Mouse (Mus musculus) Patski (cell line): ENCODE measurements around the gene Madd. TPM values are rescaled to one million over a fixed set of nuclear protein-coding genes. Genes with fewer than 3 reads are reported as not detected.

Experiments used
- ATAC-seq: fragments of 100-300 bp; one replicate; pipeline ENCODE4 v1.8.0; 2021
- CTCF ChIA-PET: fragments of 350-600 bp; sonication (Branson Sonifier 250); formaldehyde crosslinking; loops from one replicate; lab custom pipeline; 2022; ENCODE audit warnings: inconsistent platforms; lab: Charles Lee
- POLR2A ChIA-PET: fragments of 350-600 bp; sonication (Branson Sonifier 250); formaldehyde crosslinking; loops from one replicate; lab custom pipeline; 2022; ENCODE audit warnings: antibody characterized with exemption, inconsistent platforms; lab: Charles Lee
- DNase-seq: peaks from one replicate; pipeline ENCODE4 v3.0.0-alpha.2; 2011; ENCODE audit warnings: low read depth, low spot score
- H3K27me3 ChIP-seq: fragments of 371-371 bp; one replicate; pipeline ENCODE4 v1.5.1; 2021
- CTCF ChIP-seq: fragments of 100-300 bp; IDR thresholded peaks from one replicate; pipeline ENCODE4 v1.5.1; 2021
- in situ Hi-C: fragments of 300-500 bp; cut with MboI; formaldehyde crosslinking; loops from 3 replicates; pipeline ENCODE4 v1.11.1; 2018; ENCODE audit warnings: low pct_unique_long_range_greater_than_20kb, mixed read lengths
- polyA plus RNA-seq: library from polyadenylated mRNA; unstranded; gene quantifications from one replicate; pipeline ENCODE4 v1.2.3, GENCODE M21; 2021

Gene Madd
- polyA plus RNA-seq, 1 experiment from 2014 or later: 12.8 TPM

DNA sequence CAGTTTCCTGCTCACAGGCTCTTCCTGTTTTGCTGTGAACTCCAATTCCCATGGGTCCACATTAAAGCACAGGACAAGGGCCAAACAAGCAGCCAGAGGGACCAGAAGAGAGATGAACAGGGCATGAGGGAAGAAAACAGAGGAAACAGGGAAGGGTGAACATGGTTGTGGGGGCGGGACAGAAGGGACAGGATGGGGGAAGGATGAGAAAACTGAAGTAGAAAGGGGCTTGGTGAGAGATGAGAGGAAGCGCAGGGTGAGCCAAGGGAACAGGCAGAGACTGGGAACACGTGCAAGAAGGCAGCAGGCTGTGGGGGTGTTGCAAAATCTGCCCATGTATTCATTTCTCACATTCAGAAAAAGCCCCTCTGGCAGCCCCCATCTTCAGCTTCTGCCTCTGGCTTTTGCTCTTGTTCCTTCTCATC lies 13.0 kb upstream of the Madd start:
- CTCF ChIA-PET: no interaction called here
- DNase-seq (no peak), ATAC-seq (no peak)
- in situ Hi-C loops: no loop called here
- no peak for TF ChIP-seq CTCF
- POLR2A ChIA-PET: no interaction called here
- no peaks in the 10 kb centered on the region for H3K27me3 ChIP-seq

GRCm38 (mm10) chr2:91194624-91195332 lies 11.1 kb upstream of the Madd start:
- in situ Hi-C loops: no loop called here
- TF ChIP-seq CTCF: no peak
- CTCF ChIA-PET: no interaction called here
- no peak for DNase-seq
- peak; percentile 17 for ATAC-seq
- POLR2A ChIA-PET: no interaction called here
- H3K27me3 ChIP-seq: no peaks in the 10 kb centered on the region

DNA sequence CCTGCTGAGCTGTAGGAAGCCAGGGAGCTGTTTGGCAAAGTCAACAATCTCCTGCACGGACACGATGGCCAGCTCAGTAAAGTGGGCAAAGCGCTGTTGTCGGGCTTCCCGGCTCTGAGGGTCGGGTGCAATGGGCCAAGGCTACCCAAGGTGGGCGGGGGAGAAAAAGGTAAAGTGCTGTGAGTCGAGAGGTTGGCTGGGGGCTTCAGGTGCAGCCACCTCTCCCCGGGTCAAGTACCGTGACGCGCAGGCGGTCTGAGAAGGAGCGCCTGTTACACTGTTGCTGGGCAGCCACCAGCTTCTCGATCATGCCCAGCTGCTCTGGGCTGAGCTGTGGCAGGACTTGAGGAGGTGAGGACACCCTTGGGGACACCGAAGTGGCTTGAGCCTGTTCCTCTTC lies 6.9 kb upstream of the Madd start:
- ATAC-seq: no peak
- in situ Hi-C loops: no loop called here

DNA sequence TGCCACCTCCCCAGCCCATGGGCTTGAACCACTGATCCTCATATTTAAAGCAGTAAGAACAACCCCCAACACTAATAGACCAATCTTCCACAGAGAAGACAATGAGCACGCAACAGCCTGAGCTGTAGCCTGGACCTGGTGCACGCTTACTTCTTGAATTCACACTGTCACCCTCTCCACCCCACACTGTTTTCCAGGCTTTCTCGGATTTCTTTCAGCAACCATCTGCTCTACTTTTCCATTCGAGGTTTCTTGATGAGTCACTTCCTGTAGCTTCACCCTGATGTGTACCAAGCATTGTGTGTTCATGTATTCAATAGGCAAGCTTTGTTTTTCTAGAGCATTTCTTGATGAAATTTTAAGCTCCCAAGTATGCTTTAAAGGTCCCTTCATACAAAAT lies 3.8 kb upstream of the Madd start:
- in situ Hi-C loops: no loop called here
- DNase-seq (no peak), ATAC-seq (no peak)
- ChIA-PET POLR2A (no interaction called here), CTCF (interaction anchor here (1.0 kb wide), 1 partner anchor 72 kb away, joined by 5 read pairs; no protein-coding TSS in a partner anchor)
- TF ChIP-seq CTCF: no peak
- H3K27me3 ChIP-seq: no peaks in the 10 kb centered on the region

More for the DNA sequence above, 6.9 kb upstream of the Madd start:
- no peaks in the 10 kb centered on the region for H3K27me3 ChIP-seq
- ChIA-PET CTCF (no interaction called here), POLR2A (no interaction called here)
- DNase-seq: no peak
- TF ChIP-seq CTCF: no peak

DNA sequence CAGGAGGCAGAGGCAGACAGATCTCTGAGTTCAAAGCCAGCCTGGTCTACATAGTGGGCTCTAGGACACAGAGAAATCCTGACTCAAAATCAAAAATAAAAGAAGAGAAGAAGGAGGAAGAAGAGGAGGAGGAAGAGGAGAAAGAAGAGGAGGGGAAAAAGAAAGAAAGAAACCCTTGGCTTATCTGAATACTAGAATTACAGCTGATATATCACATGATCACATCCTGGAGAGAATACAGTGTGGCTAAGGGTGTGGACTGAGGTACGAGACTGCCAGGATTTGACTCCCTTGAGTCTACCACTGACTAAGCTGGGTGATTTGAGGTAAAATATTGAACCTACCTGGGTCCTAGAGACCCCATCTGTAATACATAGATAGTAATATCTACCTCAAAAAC lies 2.6 kb upstream of the Madd start:
- ATAC-seq (no peak), DNase-seq (no peak)
- ChIA-PET POLR2A (no interaction called here), CTCF (no interaction called here)
- in situ Hi-C loops: no loop called here
- TF ChIP-seq CTCF: no peak
- no peaks in the 10 kb centered on the region for H3K27me3 ChIP-seq

DNA sequence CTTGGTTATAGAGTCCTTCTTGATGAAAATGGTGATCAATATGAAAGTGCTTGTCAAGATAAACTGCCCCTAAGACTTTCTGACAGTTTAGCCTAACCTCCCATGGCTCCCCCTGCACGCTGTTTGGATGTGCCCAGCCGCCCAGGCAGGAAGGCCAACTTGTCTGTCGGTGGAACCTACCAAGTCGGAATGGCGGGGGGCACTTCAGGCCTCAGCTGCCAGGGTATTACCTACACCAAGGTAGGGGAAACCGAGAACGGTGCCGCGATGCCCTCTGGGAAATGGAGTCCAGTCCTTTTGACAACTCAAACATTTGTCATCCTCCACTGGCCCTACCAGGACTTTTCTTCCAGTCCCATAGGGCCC lies 506 bp downstream of the Madd start:
- CTCF ChIA-PET: no interaction called here
- POLR2A ChIA-PET: interaction anchor here (1.1 kb wide), 1 partner anchor 19 kb away, joined by 3 read pairs; the partner anchor contains the start of gene Nr1h3
- ATAC-seq (peak; percentile 83), DNase-seq (peak; percentile 77)
- in situ Hi-C loops: no loop called here
- H3K27me3 ChIP-seq: no peaks in the 10 kb centered on the region
- no peak for TF ChIP-seq CTCF

GRCm38 (mm10) chr2:91182405-91183147 lies 1.1 kb downstream of the Madd start:
- DNase-seq (no peak), ATAC-seq (peak; percentile 89)
- ChIA-PET CTCF (no interaction called here), POLR2A (interaction anchor here (1.1 kb wide), 1 partner anchor 20 kb away, joined by 3 read pairs; the partner anchor contains the start of gene Nr1h3)
- in situ Hi-C loops: no loop called here
- H3K27me3 ChIP-seq: no peaks in the 10 kb centered on the region
- TF ChIP-seq CTCF: no peak

DNA sequence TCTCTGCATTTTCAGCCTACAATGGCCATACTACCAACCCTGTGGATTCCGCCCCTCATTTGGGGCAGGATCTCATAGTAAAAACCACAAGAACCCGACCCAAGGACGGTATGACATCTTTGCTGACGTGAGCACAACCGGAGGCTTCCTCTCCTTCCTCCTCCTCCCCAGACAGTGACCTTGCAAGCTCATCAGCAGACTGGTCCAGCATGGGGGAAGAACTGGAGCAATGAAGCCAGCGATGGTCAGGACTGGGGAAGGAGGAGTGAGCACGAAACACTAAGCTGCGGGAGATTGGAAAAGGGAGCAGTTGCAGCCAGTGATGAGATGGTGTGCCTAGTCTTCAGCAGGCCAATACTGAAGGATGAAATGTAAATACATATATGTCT lies 1.6 kb downstream of the Madd start:
- CTCF ChIA-PET: no interaction called here
- in situ Hi-C loops: no loop called here
- ATAC-seq (no peak), DNase-seq (no peak)
- POLR2A ChIA-PET: interaction anchor here (0.7 to 1.1 kb wide), 2 partner anchors 20 to 50 kb away, joined by 3 read pairs; partner anchors contain the start of gene Nr1h3
- no peak for TF ChIP-seq CTCF
- no peaks in the 10 kb centered on the region for H3K27me3 ChIP-seq

DNA sequence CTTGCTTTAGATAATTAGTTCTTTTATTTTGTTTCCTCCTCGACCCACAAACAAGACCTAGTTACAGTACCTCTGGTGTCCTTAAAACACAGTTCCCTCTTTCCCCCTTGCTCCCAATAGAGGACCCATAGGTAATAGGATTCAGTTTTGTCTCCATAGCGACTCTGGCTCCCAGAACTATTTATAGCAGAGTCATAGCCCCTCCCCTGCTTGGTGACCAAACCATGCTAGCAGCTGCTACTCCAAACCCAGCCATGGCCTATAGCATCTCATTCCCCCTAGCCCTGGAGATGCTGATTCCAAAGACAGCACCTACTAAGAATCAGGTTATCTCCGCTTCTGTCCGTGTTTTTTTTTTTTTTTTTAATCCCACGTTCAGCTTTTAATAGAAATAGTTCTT lies 2.9 kb downstream of the Madd start:
- POLR2A ChIA-PET: no interaction called here

GRCm38 (mm10) chr2:91179825-91180224 lies 3.8 kb downstream of the Madd start:
- CTCF ChIA-PET: interaction anchor here (1.1 to 1.3 kb wide), 2 partner anchors 26 to 65 kb away, joined by 3 read pairs; no protein-coding TSS in a partner anchor
- no peak for TF ChIP-seq CTCF
- in situ Hi-C loops: no loop called here
- H3K27me3 ChIP-seq: no peaks in the 10 kb centered on the region
- ATAC-seq: no peak
- no peak for DNase-seq
- POLR2A ChIA-PET: no interaction called here

More for the DNA sequence above, 2.9 kb downstream of the Madd start:
- CTCF ChIA-PET: no interaction called here
- no peak for TF ChIP-seq CTCF
- DNase-seq (no peak), ATAC-seq (no peak)
- no peaks in the 10 kb centered on the region for H3K27me3 ChIP-seq
- in situ Hi-C loops: no loop called here

- in situ Hi-C loops: no loop called here
- CTCF ChIA-PET: no interaction called here
- no peak for DNase-seq
Observed at GRCm38 (mm10) chr2:91176234-91176633, 7.4 kb downstream of the Madd start.

More at GRCm38 (mm10) chr2:91176234-91176633, 7.4 kb downstream of the Madd start:
- no peak for TF ChIP-seq CTCF
- ATAC-seq: no peak
- H3K27me3 ChIP-seq: no peaks in the 10 kb centered on the region
- POLR2A ChIA-PET: no interaction called here
